Mouse (Mus musculus) gastrocnemius, postnatal 36 days (tissue): ENCODE data around the gene Prss53. TPM values are rescaled to one million over a fixed set of nuclear protein-coding genes. Genes with fewer than 3 reads are reported as not detected.
"Not testable (repeated sequence)": the region's sequence is repeated elsewhere in the genome, so short reads cannot be mapped to it uniquely, and the experiment has no call there.

Experiments
- DNase-seq, 2 experiments: peaks; one replicate each; pipeline ENCODE4 v3.0.0; 2022
- intact Hi-C: fragments of 180-260 bp; cut with DNase I; formaldehyde crosslinking; loops from one replicate; pipeline ENCODE4 v1.15.1; 2025
- total RNA-seq, 2 experiments: library from RNA; stranded (reverse); gene quantifications; 2 replicates each; pipeline ENCODE4 v1.2.3; 2021

Prss53 gene
- total RNA-seq, 2 experiments from 2014 or later, result 1.5 to 1.7 TPM

DNA sequence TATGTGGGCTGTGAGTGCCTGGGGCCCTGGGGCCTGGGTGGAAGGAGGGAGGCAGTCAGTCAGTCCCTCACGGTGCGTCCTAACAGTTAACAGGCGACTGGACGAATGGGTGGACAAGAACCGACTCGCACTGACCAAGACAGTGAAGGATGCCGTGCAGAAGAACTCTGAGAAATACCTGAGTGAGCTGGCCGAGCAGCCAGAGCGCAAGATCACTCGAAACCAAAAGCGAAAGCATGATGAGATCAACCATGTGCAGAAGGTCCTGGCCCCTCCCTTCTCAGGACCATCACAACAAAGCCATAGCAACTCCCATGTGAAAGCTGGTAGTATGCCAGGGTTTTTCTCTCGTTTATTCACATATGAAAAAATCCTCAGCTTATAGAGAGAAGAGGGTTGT, 24.5 kb upstream of the Prss53 start:
- intact Hi-C loops, result no loop called here
- no peak for DNase-seq

- intact Hi-C loops, result no loop called here
- DNase-seq, result no peak
These were observed 22.2 kb upstream of the Prss53 start for GRCm38 (mm10) chr7:127912938-127913337.

- intact Hi-C loops, result no loop called here
- DNase-seq, result peak; percentile 76 to 83
These were observed 21.6 kb upstream of the Prss53 start, which contains the start of gene Kat8 for GRCm38 (mm10) chr7:127912190-127912871. TSS of gene Kat8 (plus strand) at chr7:127912516.

- intact Hi-C loops, result no loop called here
- no peak for DNase-seq
These were observed 17.9 kb upstream of the Prss53 start for GRCm38 (mm10) chr7:127908656-127909055.

DNA sequence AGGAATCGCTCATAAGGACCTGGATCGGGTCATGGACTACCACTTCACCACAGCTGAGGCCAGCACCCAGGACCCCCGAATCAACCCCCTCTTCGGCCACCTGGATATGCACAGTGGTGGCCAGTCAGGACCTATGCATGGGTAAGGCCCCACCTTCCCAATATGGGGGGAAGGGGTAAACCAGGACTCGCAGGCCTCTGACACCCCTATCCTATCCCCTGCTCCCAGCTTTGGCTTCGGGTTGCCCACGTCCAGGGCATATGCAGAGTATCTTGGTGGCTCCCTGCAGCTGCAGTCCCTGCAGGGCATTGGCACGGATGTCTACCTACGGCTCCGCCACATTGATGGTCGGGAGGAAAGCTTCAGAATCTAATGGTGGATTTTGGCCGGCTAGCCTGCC, 17.2 kb upstream of the Prss53 start:
- DNase-seq, result no peak
- intact Hi-C loops, result no loop called here

DNA sequence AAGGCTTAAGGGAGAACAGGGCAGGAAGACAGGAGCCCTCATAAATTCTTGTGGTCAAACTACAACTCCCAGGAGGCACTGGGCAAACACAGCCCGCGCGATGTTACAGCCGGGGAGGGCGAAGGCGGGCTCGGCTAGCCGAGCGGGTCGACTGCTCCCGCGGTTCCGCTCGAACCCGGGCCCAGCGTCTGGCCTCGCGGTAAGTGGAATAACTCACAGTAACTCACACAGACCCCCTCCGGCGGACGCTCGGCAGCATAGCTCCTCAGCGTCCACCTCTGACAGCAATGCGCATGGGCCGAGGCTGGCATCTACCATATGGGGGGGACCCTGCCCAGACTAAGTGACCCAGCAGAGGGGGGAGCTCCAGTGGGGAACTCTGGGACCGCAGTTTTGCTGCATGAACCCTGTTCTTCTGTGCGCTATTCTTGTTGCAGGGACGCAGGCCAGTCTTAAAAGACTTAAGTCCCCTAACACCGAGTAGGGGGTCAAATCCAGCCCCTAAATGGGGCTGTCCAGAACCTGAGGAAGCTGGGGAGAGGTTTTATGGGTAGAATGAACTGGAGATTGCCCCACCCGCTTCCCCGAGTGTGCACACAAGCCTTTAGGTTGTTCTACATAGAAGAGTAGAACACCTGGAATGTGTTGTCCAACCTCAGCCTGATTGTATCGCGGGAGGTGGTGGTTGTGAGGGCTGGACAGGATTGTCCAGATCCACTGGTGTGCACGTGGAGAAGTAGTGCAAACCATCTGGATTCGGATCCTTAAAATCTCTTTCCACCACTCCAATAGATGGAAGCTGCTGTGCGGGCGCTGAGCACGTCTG, 13.4 kb upstream of the Prss53 start, which contains the start of gene Bckdk:
Gene Bckdk, plus strand, starts transcription at position 112 of the 826 bp plus-strand sequence.
- intact Hi-C loops, result no loop called here
- peak; percentile 66 to 73 for DNase-seq

DNA sequence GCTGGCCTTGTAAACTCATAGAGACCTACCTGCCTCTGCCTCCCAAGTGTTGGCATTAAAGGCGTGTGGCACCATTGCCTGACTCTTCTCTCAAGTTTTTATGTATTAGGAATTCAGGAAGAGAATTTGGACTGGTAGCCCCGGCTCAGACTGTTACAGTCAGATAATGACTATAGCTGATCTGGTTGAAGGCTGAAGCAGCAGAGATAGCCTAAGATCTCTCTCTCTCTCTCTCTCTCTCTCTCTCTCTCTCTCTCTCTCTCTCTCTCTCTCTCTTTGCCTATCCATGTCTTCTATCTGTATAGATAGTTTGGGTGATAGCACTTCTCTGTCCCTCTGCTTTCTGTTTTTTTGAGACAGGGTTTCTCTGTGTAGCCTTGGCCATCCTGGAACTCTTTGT, 11.0 kb upstream of the Prss53 start:
- intact Hi-C loops, result no loop called here
- DNase-seq, result no peak

DNA sequence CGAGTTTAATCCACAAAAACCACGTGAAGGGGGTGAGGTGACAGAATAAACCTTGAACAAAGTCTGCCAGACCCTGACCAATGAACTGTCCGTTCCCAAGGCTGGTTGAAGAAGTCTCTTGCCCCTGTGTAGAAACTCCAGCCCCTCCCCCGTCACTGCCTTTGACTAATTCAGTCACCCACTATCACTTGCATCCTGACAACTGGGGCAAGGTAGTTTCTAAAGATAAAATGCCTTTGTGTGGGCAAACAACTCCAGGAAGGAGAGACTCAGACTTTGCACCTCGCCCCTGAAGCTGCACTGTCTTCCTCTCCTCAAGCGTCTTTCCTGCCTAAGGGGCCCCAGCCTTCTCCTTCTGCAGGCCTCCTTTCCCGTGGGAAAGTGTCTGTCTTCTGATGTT, 9.2 kb upstream of the Prss53 start:
- intact Hi-C loops, result no loop called here

GRCm38 (mm10) chr7:127898179-127898956, 7.6 kb upstream of the Prss53 start:
- intact Hi-C loops, result no loop called here
- DNase-seq, result no peak

More for the DNA sequence above, 9.2 kb upstream of the Prss53 start:
- no peak for DNase-seq

GRCm38 (mm10) chr7:127897542-127897941, 6.8 kb upstream of the Prss53 start:
- intact Hi-C loops, result no loop called here
- no peak for DNase-seq

DNA sequence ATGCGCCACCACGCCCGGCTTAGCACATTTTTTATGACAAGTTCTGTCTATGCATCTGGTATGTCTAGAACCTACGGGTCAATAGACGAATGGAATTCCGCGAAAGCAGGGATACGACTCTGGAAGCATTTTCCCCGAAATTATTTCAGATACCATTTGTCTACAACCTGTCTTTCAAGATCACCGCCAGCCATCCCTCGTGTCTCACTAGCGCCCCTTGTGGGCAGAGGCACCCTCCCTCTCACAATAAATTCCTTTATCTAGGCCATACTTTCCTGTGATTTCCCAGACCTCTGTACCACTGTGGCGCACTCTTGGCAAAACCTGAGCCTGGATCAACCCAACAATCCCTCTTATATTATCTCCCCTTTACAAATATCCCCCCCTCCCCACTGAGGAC, 5.6 kb upstream of the Prss53 start:
- DNase-seq, result peak in 1 of 2 experiments; percentile 63
- intact Hi-C loops, result no loop called here

GRCm38 (mm10) chr7:127895891-127896290, 5.1 kb upstream of the Prss53 start:
- intact Hi-C loops, DNase-seq: not testable (repeated sequence)

GRCm38 (mm10) chr7:127895442-127895841, 4.7 kb upstream of the Prss53 start, which contains the start of the genes Gm21974 and Vkorc1:
TSS of gene Gm21974 (minus strand) at chr7:127895454.
TSS of gene Vkorc1 (minus strand) at chr7:127895617.
- intact Hi-C loops, result no loop called here
- DNase-seq, result peak; percentile 93 to 94

GRCm38 (mm10) chr7:127894480-127894879, 3.7 kb upstream of the Prss53 start:
- intact Hi-C loops, result no loop called here
- no peak for DNase-seq

GRCm38 (mm10) chr7:127888821-127889220, 1.9 kb downstream of the Prss53 start:
- DNase-seq, result no peak
- intact Hi-C loops, result no loop called here

- intact Hi-C loops, result no loop called here
These were observed 3.0 kb downstream of the Prss53 start for GRCm38 (mm10) chr7:127887781-127888180.

DNA sequence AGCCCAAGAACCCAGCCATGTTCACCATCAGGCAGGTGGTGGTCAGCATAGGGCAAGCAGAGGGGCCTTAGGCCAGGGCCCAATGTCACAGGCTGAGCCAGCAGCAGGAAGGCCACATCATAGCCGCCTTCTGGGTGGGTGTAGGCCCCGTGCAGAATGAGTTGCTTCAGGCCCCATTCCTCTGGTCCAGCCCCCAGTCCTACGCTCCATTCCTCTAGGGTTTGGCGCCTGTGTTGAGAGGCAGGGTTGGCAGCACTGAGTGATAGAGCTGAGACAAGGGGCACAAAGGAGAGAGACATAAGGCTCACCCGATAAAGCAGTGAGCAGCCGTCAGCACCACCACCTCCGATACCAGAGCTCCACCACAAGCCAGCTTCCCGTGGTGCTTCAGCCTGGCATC, 3.6 kb downstream of the Prss53 start:
- DNase-seq, result no peak
- intact Hi-C loops, result no loop called here

More at GRCm38 (mm10) chr7:127887781-127888180, 3.0 kb downstream of the Prss53 start:
- DNase-seq, result no peak

DNA sequence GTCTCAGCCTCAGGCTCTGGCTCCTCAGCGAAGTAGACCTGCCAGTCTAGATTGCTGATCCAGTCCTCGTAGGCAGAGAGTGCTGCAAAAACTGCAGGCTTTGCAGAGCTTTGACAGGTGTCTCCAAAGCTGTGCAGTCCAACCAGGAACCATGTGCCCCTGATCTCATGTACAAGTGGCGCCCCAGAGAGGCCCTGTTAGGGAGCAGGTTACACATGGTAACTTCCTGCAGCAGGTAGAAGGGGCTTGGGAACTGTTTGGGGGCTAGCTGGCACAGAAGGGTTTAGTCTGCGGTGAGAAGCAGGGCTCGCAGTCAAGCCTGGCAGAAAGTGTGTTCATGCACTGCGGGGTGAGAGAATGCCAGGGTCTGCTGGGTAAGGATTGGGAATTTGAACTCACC, 4.2 kb downstream of the Prss53 start:
- intact Hi-C loops, result no loop called here
- no peak for DNase-seq

GRCm38 (mm10) chr7:127885951-127886350, 4.8 kb downstream of the Prss53 start:
- peak; percentile 67 to 79 for DNase-seq
- intact Hi-C loops, result no loop called here

DNA sequence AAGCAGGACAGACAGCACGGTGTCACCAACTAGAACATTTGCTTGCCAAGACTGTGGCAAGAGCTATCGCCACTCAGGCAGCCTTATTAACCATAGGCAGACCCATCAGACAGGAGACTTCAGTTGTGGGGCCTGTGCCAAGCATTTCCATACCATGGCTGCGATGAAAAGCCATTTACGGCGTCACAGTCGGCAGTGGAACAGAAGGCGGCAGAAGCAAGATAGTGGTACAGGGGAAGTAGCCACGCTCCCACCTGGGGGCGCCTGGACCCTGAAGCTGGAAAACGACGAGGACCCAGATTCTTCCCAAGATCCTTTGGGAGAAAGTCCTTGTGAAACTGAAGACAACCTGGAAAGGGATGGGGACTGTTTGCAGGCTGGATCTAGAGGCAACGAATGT, 10.3 kb downstream of the Prss53 start:
- DNase-seq, result no peak
- intact Hi-C loops, result no loop called here

GRCm38 (mm10) chr7:127879301-127879700, 11.5 kb downstream of the Prss53 start:
- intact Hi-C loops, result loop anchor here (5.0 kb wide), 1 partner anchor 77 kb away; the partner anchor contains the start of gene Hsd3b7

More at GRCm38 (mm10) chr7:127879301-127879700, 11.5 kb downstream of the Prss53 start:
- DNase-seq, result no peak
